Mouse (Mus musculus) kidney, embryonic 16.5 days (tissue): ENCODE measurements around the gene S1pr3. TPM values are rescaled to one million over a fixed set of nuclear protein-coding genes. Genes with fewer than 3 reads are reported as not detected.

Experiments used
- ATAC-seq: fragments of 200-750 bp; cut with Nextera tagmentation; 2 replicates; pipeline ENCODE4 v1.8.0; 2017; ENCODE audit warnings: moderate TSS enrichment; ENCODE audit not compliant: low FRiP score, low TSS enrichment
- H3K27ac ChIP-seq: fragments of 300-500 bp; sonication (generic); 2 replicates; pipeline ENCODE4 v1.5.1; 2014; ENCODE audit warnings: low read length
- H3K27me3 ChIP-seq: fragments of 300-500 bp; sonication (generic); 2 replicates; pipeline ENCODE4 v1.6.1; 2014; ENCODE audit warnings: low read length, control low read depth, mixed read lengths; ENCODE audit not compliant: insufficient read depth
- H3K36me3 ChIP-seq: fragments of 300-500 bp; sonication (generic); 2 replicates; pipeline ENCODE4 v1.6.1; 2014; ENCODE audit warnings: low read length, control low read depth, mixed read lengths; ENCODE audit not compliant: insufficient read depth
- H3K4me1 ChIP-seq: fragments of 300-500 bp; sonication (generic); 2 replicates; pipeline ENCODE4 v1.6.1; 2014; ENCODE audit warnings: low read length, control low read depth, mixed read lengths; ENCODE audit not compliant: insufficient read depth
- H3K4me2 ChIP-seq: fragments of 300-500 bp; sonication (generic); replicated peaks from 2 replicates; pipeline ENCODE4 v1.6.1; 2014; ENCODE audit warnings: low read depth, low read length
- H3K4me3 ChIP-seq: fragments of 300-500 bp; sonication (generic); 2 replicates; pipeline ENCODE4 v1.5.1; 2014; ENCODE audit warnings: mild to moderate bottlenecking, low read length
- H3K9ac ChIP-seq: fragments of 300-500 bp; sonication (generic); replicated peaks from 2 replicates; pipeline ENCODE4 v1.6.1; 2014; ENCODE audit warnings: low read length
- H3K9me3 ChIP-seq: fragments of 300-500 bp; sonication (generic); 2 replicates; pipeline ENCODE4 v1.6.1; 2016; ENCODE audit warnings: low read length, control low read depth
- whole genome bisulfite sequencing: fragments of 180-500 bp; shearing (Covaris S2); extraction: QIAGEN DNeasy Blood & Tissue Kit; methylation state at CpG from one replicate; pipeline ENCODE4 v1.1.7; 2014; 5-methylcytosine and 5-hydroxymethylcytosine counted together
- polyA plus RNA-seq: library from polyadenylated mRNA; unstranded; fragments of >200 nt; fragmentation: Nextera tagmentation; extraction: Ambion mirVana; gene quantifications from 2 replicates; pipeline ENCODE4 v1.2.1, GENCODE M21; 2015

S1pr3 gene
- polyA plus RNA-seq, result 59.8 and 61.8 TPM in 2 replicates

- Histone ChIP-seq H3K4me2 (peak within 1 kb of the TSS; percentile 67), H3K27ac (peak within 1 kb of the TSS; percentile 77), H3K4me1 (peaks cover 27% of the 10 kb centered on the region)
These were observed at the start of gene S1pr3 for GRCm38 (mm10) chr13:51408519-51409001. S1pr3 (plus strand) TSS chr13:51408639.

DNA sequence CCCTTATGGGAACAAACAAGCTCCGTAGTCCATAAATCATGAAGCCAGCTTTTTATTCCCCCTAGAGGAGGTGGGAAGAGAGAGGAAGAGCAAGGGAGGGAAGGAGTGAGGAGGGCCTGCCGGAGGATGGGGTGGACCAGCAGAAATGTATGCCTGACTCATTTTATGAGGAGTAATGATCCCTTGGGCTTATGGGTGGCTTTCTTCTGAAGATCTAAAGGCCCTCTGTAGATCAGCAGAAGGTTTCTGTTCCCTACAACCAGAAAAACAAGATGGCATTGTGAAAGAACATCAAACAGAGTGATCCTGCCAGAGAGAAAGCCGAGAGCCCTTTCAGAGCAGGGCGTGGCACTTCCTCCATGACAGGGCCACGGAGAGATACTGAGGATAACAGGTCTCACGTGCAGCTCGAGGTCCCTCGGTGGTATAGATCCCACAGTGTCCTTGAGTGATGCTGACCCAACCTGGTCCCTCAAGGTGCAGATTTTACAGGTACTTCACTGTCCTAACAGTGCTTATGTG is 47.9 kb upstream of the S1pr3 start:
- no peak overlapping the region for H3K4me2 ChIP-seq
- H3K4me1 ChIP-seq, result no peaks in the 10 kb centered on the region
- ATAC-seq, result no peak
- 62% methylated on average over 8 of the region's 8 CpGs for WGBS
- H3K4me3 ChIP-seq, result no peak overlapping the region
- H3K9me3 ChIP-seq, result no peaks in the 10 kb centered on the region
- no peaks in the 10 kb centered on the region for H3K27me3 ChIP-seq
- H3K9ac ChIP-seq, result no peak overlapping the region
- H3K36me3 ChIP-seq, result no peaks in the 10 kb centered on the region
- H3K27ac ChIP-seq, result no peak overlapping the region

More at GRCm38 (mm10) chr13:51408519-51409001, at the start of gene S1pr3:
- under 1% methylated on average over 33 of the region's 33 CpGs for WGBS
- ATAC-seq, result peak; percentile 87
- Histone ChIP-seq H3K4me3 (peak within 1 kb of the TSS; percentile 64), H3K27me3 (peaks cover 3% of the 10 kb centered on the region; the same call in 1 of the 2 replicates), H3K36me3 (no peaks in the 10 kb centered on the region), H3K9me3 (no peaks in the 10 kb centered on the region), H3K9ac (peak within 1 kb of the TSS; percentile 77)

DNA sequence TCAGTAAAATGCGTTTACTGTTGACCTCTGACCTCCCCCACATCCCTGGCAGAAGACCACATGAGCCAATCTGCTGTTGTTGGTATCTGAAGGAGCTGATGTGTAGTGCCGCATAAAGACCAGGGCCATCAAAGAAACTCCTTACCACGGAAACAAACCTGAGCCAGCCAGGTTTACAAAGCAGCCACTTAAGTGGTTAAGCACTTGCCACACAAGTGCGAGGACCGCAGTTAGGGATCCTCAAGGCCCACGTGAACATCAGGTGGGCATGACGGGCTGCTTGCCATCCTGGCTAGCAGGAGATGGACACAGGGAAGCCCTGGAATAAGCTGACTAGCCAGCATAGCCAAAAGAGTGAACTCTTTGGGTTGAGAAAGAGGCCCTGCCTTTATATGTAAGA is 45.0 kb upstream of the S1pr3 start:
- no peaks in the 10 kb centered on the region for H3K9me3 ChIP-seq
- H3K27me3 ChIP-seq, result no peaks in the 10 kb centered on the region
- H3K4me2 ChIP-seq, result no peak overlapping the region
- no peak overlapping the region for H3K4me3 ChIP-seq
- 77% methylated on average over 7 of the region's 7 CpGs for WGBS
- H3K36me3 ChIP-seq, result no peaks in the 10 kb centered on the region
- no peaks in the 10 kb centered on the region for H3K4me1 ChIP-seq
- H3K9ac ChIP-seq, result no peak overlapping the region
- H3K27ac ChIP-seq, result no peak overlapping the region
- no peak for ATAC-seq

DNA sequence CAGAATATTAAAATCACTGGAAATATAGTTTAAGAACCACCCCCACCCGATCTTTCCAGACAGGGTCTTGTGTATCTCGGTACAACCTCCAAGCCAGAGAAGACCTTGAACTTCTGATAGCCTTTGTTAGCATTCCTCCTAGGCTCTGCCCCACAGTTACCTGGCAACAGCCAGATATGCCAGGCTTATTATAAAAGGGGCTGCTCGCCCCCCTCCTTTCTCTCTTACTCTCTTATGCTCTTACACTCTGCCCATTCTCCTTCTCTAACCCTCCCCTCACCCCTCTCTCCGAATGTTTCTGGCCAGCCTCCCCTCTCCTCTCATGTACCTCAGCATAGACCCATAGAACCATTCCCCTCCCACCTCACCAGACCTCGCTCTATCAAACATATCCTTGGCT is 44.5 kb upstream of the S1pr3 start:
- H3K4me2 ChIP-seq, result no peak overlapping the region
- no peak overlapping the region for H3K4me3 ChIP-seq
- WGBS, result 77% methylated on average over 5 of the region's 5 CpGs
- ATAC-seq, result no peak
- no peaks in the 10 kb centered on the region for H3K4me1 ChIP-seq
- H3K9ac ChIP-seq, result no peak overlapping the region
- no peaks in the 10 kb centered on the region for H3K27me3 ChIP-seq
- no peaks in the 10 kb centered on the region for H3K36me3 ChIP-seq
- H3K27ac ChIP-seq, result no peak overlapping the region
- H3K9me3 ChIP-seq, result no peaks in the 10 kb centered on the region

- H3K9ac ChIP-seq, result no peak overlapping the region
- H3K4me3 ChIP-seq, result no peak overlapping the region
- 83% methylated on average over 6 of the region's 6 CpGs for WGBS
- H3K36me3 ChIP-seq, result no peaks in the 10 kb centered on the region
- no peaks in the 10 kb centered on the region for H3K4me1 ChIP-seq
- ATAC-seq, result no peak
- H3K27me3 ChIP-seq, result no peaks in the 10 kb centered on the region
- H3K9me3 ChIP-seq, result no peaks in the 10 kb centered on the region
- H3K4me2 ChIP-seq, result no peak overlapping the region
- H3K27ac ChIP-seq, result no peak overlapping the region
These were observed 43.2 kb upstream of the S1pr3 start for GRCm38 (mm10) chr13:51365191-51365590.

GRCm38 (mm10) chr13:51368346-51368745 is 40.1 kb upstream of the S1pr3 start:
- 75% methylated on average over 2 of the region's 2 CpGs for WGBS
- ATAC-seq, result no peak
- H3K4me1 ChIP-seq, result no peaks in the 10 kb centered on the region
- H3K9me3 ChIP-seq, result no peaks in the 10 kb centered on the region
- H3K27ac ChIP-seq, result no peak overlapping the region
- no peak overlapping the region for H3K9ac ChIP-seq
- H3K27me3 ChIP-seq, result no peaks in the 10 kb centered on the region
- H3K4me3 ChIP-seq, result no peak overlapping the region
- H3K36me3 ChIP-seq, result no peaks in the 10 kb centered on the region
- no peak overlapping the region for H3K4me2 ChIP-seq

- Histone ChIP-seq H3K4me2 (no peak overlapping the region), H3K27me3 (no peaks in the 10 kb centered on the region), H3K4me1 (no peaks in the 10 kb centered on the region), H3K27ac (no peak overlapping the region), H3K9me3 (no peaks in the 10 kb centered on the region), H3K9ac (no peak overlapping the region), H3K36me3 (no peaks in the 10 kb centered on the region), H3K4me3 (no peak overlapping the region)
- no peak for ATAC-seq
- 90% methylated on average over 3 of the region's 3 CpGs for WGBS
These were observed 39.1 kb upstream of the S1pr3 start for GRCm38 (mm10) chr13:51369354-51369753.

GRCm38 (mm10) chr13:51373086-51373485 is 35.4 kb upstream of the S1pr3 start:
- Histone ChIP-seq H3K9me3 (no peaks in the 10 kb centered on the region), H3K4me2 (no peak overlapping the region), H3K36me3 (no peaks in the 10 kb centered on the region), H3K4me3 (no peak overlapping the region), H3K27ac (no peak overlapping the region), H3K9ac (no peak overlapping the region), H3K27me3 (no peaks in the 10 kb centered on the region), H3K4me1 (peaks cover 5% of the 10 kb centered on the region)
- no peak; the same call in 1 of the 2 replicates for ATAC-seq

DNA sequence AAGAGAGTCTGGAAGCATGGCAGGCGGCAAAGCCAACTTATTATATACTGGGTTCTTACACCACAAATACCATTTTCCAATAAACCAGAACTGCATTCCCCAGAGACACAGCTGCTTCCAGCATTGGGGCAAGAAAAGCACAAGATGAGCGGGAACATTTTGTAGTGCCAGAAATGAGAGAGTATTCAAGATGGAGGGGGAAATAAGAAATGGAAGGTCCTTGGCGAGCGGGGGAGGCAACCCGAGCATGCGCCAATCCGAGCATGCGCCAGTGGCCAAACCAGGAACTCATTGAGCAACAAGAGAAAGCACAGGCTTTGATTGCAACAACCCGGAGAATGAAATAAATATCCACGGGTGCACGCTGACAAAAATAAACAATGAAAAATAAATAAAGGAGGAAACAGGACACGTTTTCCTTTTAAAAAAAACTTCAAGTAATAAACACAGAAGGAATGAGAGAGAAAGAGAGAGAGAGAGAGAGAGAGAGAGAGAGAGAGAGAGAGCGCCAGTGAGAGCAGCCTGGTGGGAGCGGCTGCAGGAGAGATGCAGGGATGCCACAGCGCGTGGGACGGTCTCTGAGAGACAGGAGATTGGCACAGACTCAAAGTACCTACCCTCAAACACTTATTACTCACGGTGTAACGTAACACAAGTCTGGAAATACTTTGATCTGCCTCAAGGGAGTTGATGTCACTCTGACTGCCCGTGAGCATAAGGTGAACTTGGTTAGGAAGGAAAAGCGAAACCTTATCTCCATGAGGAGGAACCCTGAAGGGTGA is 34.2 kb upstream of the S1pr3 start:
- H3K27ac ChIP-seq, result no peak overlapping the region
- H3K9ac ChIP-seq, result no peak overlapping the region
- H3K4me3 ChIP-seq, result no peak overlapping the region
- H3K4me1 ChIP-seq, result peaks cover 16% of the 10 kb centered on the region
- no peaks in the 10 kb centered on the region for H3K27me3 ChIP-seq
- H3K9me3 ChIP-seq, result no peaks in the 10 kb centered on the region
- no peaks in the 10 kb centered on the region for H3K36me3 ChIP-seq
- peak overlapping the region; percentile 22; the same call in 1 of the 2 replicates for H3K4me2 ChIP-seq
- ATAC-seq, result no peak
- 41% methylated on average over 21 of the region's 21 CpGs for WGBS

DNA sequence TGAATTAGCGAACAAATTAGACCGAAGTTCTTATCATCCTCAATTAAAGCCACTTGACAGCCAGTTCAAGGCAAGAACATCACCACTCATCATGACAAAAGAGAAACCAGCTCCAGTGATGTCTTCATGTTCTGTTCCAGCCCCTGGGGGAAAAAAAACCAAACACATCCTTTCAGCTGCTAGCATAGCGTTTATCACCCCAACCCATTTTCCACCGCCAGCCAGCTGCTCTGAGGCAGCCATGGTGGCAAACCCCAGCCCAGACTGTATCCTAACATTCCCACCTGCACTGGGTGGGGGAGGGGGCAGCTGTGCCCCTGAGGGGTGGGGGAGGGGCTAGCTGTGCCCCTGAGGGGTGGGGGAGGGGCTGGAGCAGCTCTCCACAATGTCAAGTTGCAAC is 30.3 kb upstream of the S1pr3 start:
- ATAC-seq, result no peak; the same call in 1 of the 2 replicates
- no peak overlapping the region for H3K4me3 ChIP-seq
- WGBS, result 56% methylated on average over 4 of the region's 4 CpGs
- H3K27me3 ChIP-seq, result no peaks in the 10 kb centered on the region
- H3K9ac ChIP-seq, result no peak overlapping the region
- H3K4me1 ChIP-seq, result peaks cover 25% of the 10 kb centered on the region
- no peak overlapping the region for H3K4me2 ChIP-seq
- no peaks in the 10 kb centered on the region for H3K9me3 ChIP-seq
- no peaks in the 10 kb centered on the region for H3K36me3 ChIP-seq
- 0 out of 2 replicates have a peak overlapping the region, but pooled peaks have one; percentile 31 for H3K27ac ChIP-seq
